Mouse (Mus musculus): ENCODE measurements at regions not wholly inside any gene's neighbourhood (a gene's known extent, or its start where the extent isn't known, plus 50 kb on each side); places are given as distances from the start of the nearest gene placed in this dataset.

DNA sequence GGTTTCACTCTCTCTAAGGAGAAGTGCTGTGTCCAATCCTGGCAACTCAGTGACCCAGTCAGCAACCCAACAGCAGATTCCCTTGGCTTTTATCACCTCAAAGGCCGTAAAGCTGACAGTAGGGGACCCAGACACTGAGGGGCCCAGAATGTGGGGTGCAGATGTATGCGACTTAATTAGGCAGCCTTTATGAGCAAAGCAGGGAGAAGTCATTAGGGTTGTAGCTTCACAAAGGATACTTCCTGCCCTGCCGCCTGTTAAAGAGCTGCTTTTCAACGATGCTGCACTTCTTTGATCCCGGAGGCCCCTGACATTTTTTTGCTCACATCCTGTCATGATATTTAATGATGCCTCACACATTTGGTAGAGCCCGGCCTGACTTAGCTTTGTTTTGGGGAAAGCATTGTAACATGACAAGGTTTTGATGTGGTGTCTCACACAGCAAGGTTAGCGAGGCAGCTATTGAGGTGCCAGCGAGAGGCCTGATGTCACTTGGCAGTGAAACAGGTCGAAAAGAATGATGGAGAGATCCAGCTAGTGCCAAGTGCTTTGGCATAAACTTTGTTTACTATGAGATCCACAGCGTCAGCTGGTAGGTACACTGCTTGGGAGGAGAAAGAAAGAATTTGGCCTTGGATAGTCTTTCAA is 240.2 kb downstream of the Slc4a3 start:
- H3K36me3 ChIP-seq (ENCODE audit: control insufficient read depth, insufficient read depth, low read length, poor library complexity, severe bottlenecking): no peaks in the 10 kb centered on the region
- in situ Hi-C loops (cut with MboI; ENCODE audit: low sequenced_read_pairs in 2 of 2, unreplicated experiment in 2 of 2): no loop called here
- no peaks in the 10 kb centered on the region for H3K9me3 ChIP-seq (ENCODE audit: control insufficient read depth, insufficient read depth, low read depth, low read length)
- no peaks in the 10 kb centered on the region; a peak in 1 of 4 replicates for H3K4me1 ChIP-seq (ENCODE audit: control insufficient read depth in 2 of 2, insufficient read depth in 2 of 2, low read length in 2 of 2, poor library complexity in 1 of 2)
- TF ChIP-seq MAFK (IDR thresholded peaks at IDR 0.05; ENCODE audit: insufficient read depth, low read depth, low read length): no peak
- no peak for TF ChIP-seq ZNF384 (IDR thresholded peaks at IDR 0.05; ENCODE audit: low read depth, low read length)
- TF ChIP-seq ZC3H11A (IDR thresholded peaks at IDR 0.05; ENCODE audit: borderline replicate concordance, low read depth, low read length): no peak
- TF ChIP-seq HCFC1 (IDR thresholded peaks at IDR 0.05; ENCODE audit: borderline replicate concordance, insufficient read depth, low read length): no peak
- TF ChIP-seq CHD2 (IDR thresholded peaks at IDR 0.05; ENCODE audit: low read depth, low read length): no peak
- no peak overlapping the region for H3K27ac ChIP-seq (ENCODE audit: insufficient read depth, low read depth, low read length, poor library complexity, severe bottlenecking)
- no peak for DNase-seq (ENCODE audit: low read depth, low spot score)
- no peak overlapping the region for H3K4me3 ChIP-seq (ENCODE audit: insufficient read depth in 1 of 2, low read depth in 1 of 2, low read length in 2 of 2, poor library complexity in 1 of 2, severe bottlenecking in 1 of 2)
- no peak overlapping the region for H3K9ac ChIP-seq (ENCODE audit: insufficient read depth, low read depth, low read length, poor library complexity, severe bottlenecking)

DNA sequence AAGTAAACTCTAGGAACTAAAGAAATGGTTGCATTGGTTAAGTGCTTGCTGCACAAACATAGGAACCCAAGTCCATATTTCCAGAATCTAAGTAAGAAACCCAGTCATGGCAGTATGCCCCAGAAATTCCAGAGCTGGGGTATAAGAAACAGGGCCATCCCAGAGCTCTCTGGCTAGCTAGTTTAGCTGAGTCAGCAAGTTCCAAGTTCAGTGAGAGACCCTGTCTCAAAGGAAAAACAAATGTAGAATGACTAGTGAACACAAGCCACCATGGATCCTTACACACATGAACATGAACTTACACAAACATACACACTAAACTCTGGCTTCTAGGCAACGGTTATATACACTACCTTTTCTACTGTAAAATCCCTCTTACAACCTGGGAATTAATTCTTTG is 245.4 kb downstream of the Slc4a3 start:
- no peak overlapping the region for H3K4me3 ChIP-seq (ENCODE audit: insufficient read depth in 1 of 2, low read depth in 1 of 2, low read length in 2 of 2, poor library complexity in 1 of 2, severe bottlenecking in 1 of 2)
- H3K4me1 ChIP-seq (ENCODE audit: control insufficient read depth in 2 of 2, insufficient read depth in 2 of 2, low read length in 2 of 2, poor library complexity in 1 of 2): no peaks in the 10 kb centered on the region
- no peaks in the 10 kb centered on the region for H3K9me3 ChIP-seq (ENCODE audit: control insufficient read depth, insufficient read depth, low read depth, low read length)
- no peak for TF ChIP-seq ZNF384 (IDR thresholded peaks at IDR 0.05; ENCODE audit: low read depth, low read length)
- peak; percentile 94 for TF ChIP-seq MAFK (IDR thresholded peaks at IDR 0.05; ENCODE audit: insufficient read depth, low read depth, low read length)
- in situ Hi-C loops (cut with MboI; ENCODE audit: low sequenced_read_pairs in 2 of 2, unreplicated experiment in 2 of 2): no loop called here
- no peak for DNase-seq (ENCODE audit: low read depth, low spot score)
- no peak overlapping the region for H3K27ac ChIP-seq (ENCODE audit: insufficient read depth, low read depth, low read length, poor library complexity, severe bottlenecking)
- H3K36me3 ChIP-seq (ENCODE audit: control insufficient read depth, insufficient read depth, low read length, poor library complexity, severe bottlenecking): no peaks in the 10 kb centered on the region
- no peak overlapping the region for H3K9ac ChIP-seq (ENCODE audit: insufficient read depth, low read depth, low read length, poor library complexity, severe bottlenecking)

DNA sequence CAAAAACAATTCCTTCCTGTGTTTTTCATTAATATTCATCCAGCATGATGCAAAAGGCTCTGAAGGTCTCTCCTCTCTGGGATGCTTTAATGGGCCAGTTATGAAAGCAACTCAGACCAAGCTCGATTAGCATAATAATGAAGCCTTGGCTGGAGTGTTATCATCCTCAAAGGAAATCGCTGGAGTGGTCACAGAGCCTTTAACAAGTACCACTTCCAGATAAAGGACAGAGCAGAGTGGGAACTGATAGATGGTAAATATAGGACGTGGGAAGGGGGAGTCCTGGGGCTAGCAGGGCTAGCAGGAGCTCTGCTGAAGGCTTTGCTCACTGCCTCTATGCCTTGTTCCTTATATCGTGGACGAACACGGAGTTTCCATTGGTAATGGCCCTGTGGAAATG is 251.7 kb downstream of the Slc4a3 start:
- no peak for TF ChIP-seq MAFK (IDR thresholded peaks at IDR 0.05; ENCODE audit: insufficient read depth, low read depth, low read length)
- TF ChIP-seq ZNF384 (IDR thresholded peaks at IDR 0.05; ENCODE audit: low read depth, low read length): no peak
- TF ChIP-seq CHD2 (IDR thresholded peaks at IDR 0.05; ENCODE audit: low read depth, low read length): no peak
- no peak for TF ChIP-seq ZC3H11A (IDR thresholded peaks at IDR 0.05; ENCODE audit: borderline replicate concordance, low read depth, low read length)
- no peak for TF ChIP-seq HCFC1 (IDR thresholded peaks at IDR 0.05; ENCODE audit: borderline replicate concordance, insufficient read depth, low read length)
- no peaks in the 10 kb centered on the region for H3K36me3 ChIP-seq (ENCODE audit: control insufficient read depth, insufficient read depth, low read length, poor library complexity, severe bottlenecking)
- H3K4me3 ChIP-seq (ENCODE audit: insufficient read depth in 1 of 2, low read depth in 1 of 2, low read length in 2 of 2, poor library complexity in 1 of 2, severe bottlenecking in 1 of 2): no peak overlapping the region
- no peak overlapping the region for H3K9ac ChIP-seq (ENCODE audit: insufficient read depth, low read depth, low read length, poor library complexity, severe bottlenecking)
- in situ Hi-C loops (cut with MboI; ENCODE audit: low sequenced_read_pairs in 2 of 2, unreplicated experiment in 2 of 2): no loop called here
- H3K4me1 ChIP-seq (ENCODE audit: control insufficient read depth in 2 of 2, insufficient read depth in 2 of 2, low read length in 2 of 2, poor library complexity in 1 of 2): peaks cover 0 to 6% of the 10 kb centered on the region in 2 experiments; a peak in 2 of 4 replicates
- H3K27ac ChIP-seq (ENCODE audit: insufficient read depth, low read depth, low read length, poor library complexity, severe bottlenecking): no peak overlapping the region
- no peaks in the 10 kb centered on the region for H3K9me3 ChIP-seq (ENCODE audit: control insufficient read depth, insufficient read depth, low read depth, low read length)
- DNase-seq (ENCODE audit: low read depth, low spot score): no peak

DNA sequence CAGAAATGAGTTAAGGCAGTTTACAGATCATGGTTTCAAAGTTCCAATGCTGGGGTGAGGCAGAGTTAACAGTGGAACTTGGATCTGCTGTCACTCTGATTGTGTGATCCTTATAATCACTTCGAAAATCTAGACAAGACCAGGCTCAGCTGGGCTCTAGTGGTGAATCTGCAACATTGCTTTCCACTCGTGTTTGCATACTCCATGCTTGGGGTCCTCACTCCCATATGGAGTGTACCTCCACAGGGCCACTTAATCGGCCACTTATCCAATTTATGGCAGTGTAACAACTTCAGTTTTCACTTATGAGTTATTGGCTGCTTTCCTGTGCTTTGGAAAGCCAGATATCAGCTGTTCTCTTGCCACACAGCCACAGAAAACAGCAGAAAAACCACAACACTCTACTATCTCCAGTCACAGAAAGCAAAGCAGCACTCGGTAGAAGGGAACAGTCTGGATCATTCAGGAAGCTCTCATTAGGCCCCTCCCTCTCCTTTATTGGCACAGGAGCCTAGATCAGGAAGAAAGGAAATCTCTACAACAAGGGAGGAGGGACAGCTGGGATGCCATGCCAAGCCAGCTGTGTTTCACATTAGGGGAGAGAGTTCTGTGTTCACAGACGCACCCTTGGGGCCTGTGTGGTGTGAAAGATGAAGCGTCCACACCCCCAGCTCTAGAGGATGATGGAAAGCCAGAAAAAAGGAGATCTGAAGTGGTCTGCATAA is 252.5 kb downstream of the Slc4a3 start:
- TF ChIP-seq MAFK (IDR thresholded peaks at IDR 0.05; ENCODE audit: insufficient read depth, low read depth, low read length): no peak
- no peak for TF ChIP-seq CHD2 (IDR thresholded peaks at IDR 0.05; ENCODE audit: low read depth, low read length)
- no peak for TF ChIP-seq HCFC1 (IDR thresholded peaks at IDR 0.05; ENCODE audit: borderline replicate concordance, insufficient read depth, low read length)
- no peak for TF ChIP-seq ZNF384 (IDR thresholded peaks at IDR 0.05; ENCODE audit: low read depth, low read length)
- no peak for TF ChIP-seq ZC3H11A (IDR thresholded peaks at IDR 0.05; ENCODE audit: borderline replicate concordance, low read depth, low read length)
- Histone ChIP-seq H3K4me3 (ENCODE audit: insufficient read depth in 1 of 2, low read depth in 1 of 2, low read length in 2 of 2, poor library complexity in 1 of 2, severe bottlenecking in 1 of 2) (no peak overlapping the region), H3K9ac (ENCODE audit: insufficient read depth, low read depth, low read length, poor library complexity, severe bottlenecking) (no peak overlapping the region), H3K36me3 (ENCODE audit: control insufficient read depth, insufficient read depth, low read length, poor library complexity, severe bottlenecking) (no peaks in the 10 kb centered on the region), H3K27ac (ENCODE audit: insufficient read depth, low read depth, low read length, poor library complexity, severe bottlenecking) (no peak overlapping the region), H3K9me3 (ENCODE audit: control insufficient read depth, insufficient read depth, low read depth, low read length) (no peaks in the 10 kb centered on the region), H3K4me1 (ENCODE audit: control insufficient read depth in 2 of 2, insufficient read depth in 2 of 2, low read length in 2 of 2, poor library complexity in 1 of 2) (peaks cover 0 to 6% of the 10 kb centered on the region in 2 experiments; a peak in 2 of 4 replicates)
- DNase-seq (ENCODE audit: low read depth, low spot score): no peak
- in situ Hi-C loops (cut with MboI; ENCODE audit: low sequenced_read_pairs in 2 of 2, unreplicated experiment in 2 of 2): no loop called here

Data from ES-E14 (cell line).